Comparison of ENCODE assay signal across 11 mouse cellular contexts in the genomic region with DNA sequence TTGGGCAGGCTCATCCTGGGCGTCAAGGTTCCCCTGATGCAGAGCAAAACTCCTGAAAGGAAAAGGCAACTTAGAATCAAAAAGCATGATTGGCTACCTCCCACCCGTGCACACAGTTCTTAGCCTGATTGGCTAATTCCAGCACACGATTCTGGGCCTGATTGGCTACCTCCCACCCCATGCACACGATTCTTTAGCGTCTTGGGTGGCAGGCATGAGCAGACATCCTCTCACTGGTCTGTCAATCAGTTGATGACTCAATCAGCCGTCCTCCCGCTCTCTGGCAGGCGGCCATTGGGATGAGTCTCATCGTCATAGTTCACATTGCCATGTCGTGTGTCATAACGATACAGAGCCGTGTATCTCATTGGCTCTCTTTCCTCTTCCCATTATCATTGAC. TPM values are rescaled to one million over a fixed set of nuclear protein-coding genes. Genes with fewer than 3 reads are reported as not detected.
DNase-seq lines count a peak whose midpoint lies in the region; ATAC-seq and TF ChIP-seq lines count a peak whose summit lies in the region.
"Had no signal": no experiment of that assay in that cellular context is flagged by ENCODE, and none has a peak within 500 bp of the region (broad histone marks: within the 10 kb centered on the region; RNA-seq: fewer than 3 reads in every experiment).

No protein-coding gene starts in this region.

- intact Hi-C loops in gastrocnemius, postnatal 36 days (cut with DNase I) = loop anchor here (10.0 kb wide), 1 partner anchor 106 kb away; no protein-coding TSS in a partner anchor

- no peak overlapping the region for H3K4me2 ChIP-seq in forebrain, postnatal 0 days (ENCODE audit: low read depth)
- H3K4me2 ChIP-seq: embryonic facial prominence, embryonic 15.5 days had no signal

- no peaks in the 10 kb centered on the region for H3K27me3 ChIP-seq in kidney, adult 2 months (replicated peaks; ENCODE audit: control insufficient read depth, insufficient read depth, low read length)
- no peaks in the 10 kb centered on the region for H3K27me3 ChIP-seq in forebrain, postnatal 0 days (ENCODE audit: insufficient read depth, low read length)
- H3K27me3 ChIP-seq: embryonic facial prominence, embryonic 15.5 days had no signal

- ATAC-seq in forebrain, postnatal 0 days = no peak
- ATAC-seq in erythroid progenitor cell, adult 5-6 weeks (replicated peaks; ENCODE audit: low FRiP score, poor library complexity, severe bottlenecking) = no peak

- no peak for TF ChIP-seq CTCF in kidney, adult 2 months (conservative IDR thresholded peaks at IDR 0.05; ENCODE audit: insufficient read depth, insufficient read length, low read depth, low read length)
- TF ChIP-seq CTCF in forebrain, postnatal 0 days (IDR thresholded peaks at IDR 0.05; ENCODE audit: low read depth) = no peak

- no peaks in the 10 kb centered on the region for H3K36me3 ChIP-seq in kidney, adult 2 months (ENCODE audit: control insufficient read depth, insufficient read depth, low read length)
- no peaks in the 10 kb centered on the region for H3K36me3 ChIP-seq in forebrain, postnatal 0 days (ENCODE audit: insufficient read depth)
- H3K36me3 ChIP-seq: embryonic facial prominence, embryonic 15.5 days had no signal

- H3K4me3 ChIP-seq in kidney, adult 2 months (ENCODE audit: insufficient read depth, low read depth, low read length) = no peak overlapping the region
- no peak overlapping the region for H3K4me3 ChIP-seq in forebrain, postnatal 0 days (ENCODE audit: low read depth, low read length)
- H3K4me3 ChIP-seq: embryonic facial prominence, embryonic 15.5 days had no signal

- no peaks in the 10 kb centered on the region for H3K9me3 ChIP-seq in forebrain, postnatal 0 days (ENCODE audit: low read length)
- H3K9me3 ChIP-seq: embryonic facial prominence, embryonic 15.5 days had no signal

- H3K27ac ChIP-seq in kidney, adult 2 months (ENCODE audit: insufficient read depth, low read depth, low read length) = no peak overlapping the region
- no peak overlapping the region for H3K27ac ChIP-seq in forebrain, postnatal 0 days (ENCODE audit: low read depth, low read length)
- H3K27ac ChIP-seq: embryonic facial prominence, embryonic 15.5 days; liver, embryonic 14.5 days had no signal

- 47% methylated on average over 12 of the region's 12 CpGs for WGBS in kidney, adult 2 months
- 74% methylated on average over 12 of the region's 12 CpGs for WGBS in forebrain, postnatal 0 days

- no peak overlapping the region for H3K9ac ChIP-seq in forebrain, postnatal 0 days
- H3K9ac ChIP-seq: embryonic facial prominence, embryonic 15.5 days; liver, embryonic 14.5 days had no signal

- no peaks in the 10 kb centered on the region for H3K4me1 ChIP-seq in kidney, adult 2 months (ENCODE audit: control insufficient read depth, insufficient read depth, low read length)
- H3K4me1 ChIP-seq in forebrain, postnatal 0 days (ENCODE audit: insufficient read depth) = no peaks in the 10 kb centered on the region

- DNase-seq in kidney, postnatal 10 days = peak; percentile 26
- no peak for DNase-seq in kidney, adult 2 months
- peak; percentile 95 for DNase-seq in Muller cell, postnatal 12 days (ENCODE audit: inconsistent ontology term)
- DNase-seq in brain, adult 2 months (ENCODE audit: low read depth, low spot score) = peak; percentile 67
- DNase-seq in lung, postnatal 10 days = peak; percentile 60
- no peak for DNase-seq in forebrain, postnatal 0 days
- DNase-seq in gastrocnemius, postnatal 36 days = no peak
- DNase-seq: thymus, postnatal 36 days had no signal

- TF ChIP-seq POLR2A in kidney, adult 2 months (IDR thresholded peaks at IDR 0.05; ENCODE audit: low read depth, low read length) = no peak

RNA-seq across cellular contexts. Expression of gene Kcne1, which starts 10.3 kb away (rescaled TPM):
- polyA plus RNA-seq in kidney, adult 2 months (2012; rRNA removed) = 34.3 and 37.4 TPM in 2 replicates
- total RNA-seq in forebrain, postnatal 0 days (2014; rRNA removed) = not detected in 2 replicates
- polyA plus RNA-seq in forebrain, postnatal 0 days (2015; fragmentation: Nextera tagmentation; extraction: Ambion mirVana) = not detected in 2 replicates
- total RNA-seq in erythroid progenitor cell, adult 5-6 weeks (2015; ENCODE audit: low replicate concordance) = not detected in 2 replicates
- not detected in 2 replicates for total RNA-seq in erythroid progenitor cell, adult 5-6 weeks (2017; ENCODE audit: low replicate concordance)
- total RNA-seq in gastrocnemius, postnatal 36 days (2021) = not detected
- polyA plus RNA-seq: liver, embryonic 14.5 days had no signal

RNA-seq across cellular contexts. Expression of gene Fam243, which starts 27.7 kb away (rescaled TPM):
- 0.56 and 0.74 TPM in 2 replicates for polyA plus RNA-seq in kidney, adult 2 months (2012; rRNA removed)
- total RNA-seq in forebrain, postnatal 0 days (2014; rRNA removed) = 0.15 TPM in 1 of 2 replicates, not detected in the other
- polyA plus RNA-seq in forebrain, postnatal 0 days (2015; fragmentation: Nextera tagmentation; extraction: Ambion mirVana) = not detected in 2 replicates
- not detected in 2 replicates for total RNA-seq in erythroid progenitor cell, adult 5-6 weeks (2015; ENCODE audit: low replicate concordance)
- not detected in 2 replicates for total RNA-seq in erythroid progenitor cell, adult 5-6 weeks (2017; ENCODE audit: low replicate concordance)
- not detected for total RNA-seq in gastrocnemius, postnatal 36 days (2021)
- polyA plus RNA-seq: embryonic facial prominence, embryonic 15.5 days had no signal

RNA-seq across cellular contexts. Expression of gene Smim11, which starts 47.9 kb away (rescaled TPM):
- 30.4 and 32.6 TPM in 2 replicates for polyA plus RNA-seq in kidney, adult 2 months (2012; rRNA removed)
- total RNA-seq in forebrain, postnatal 0 days (2014; rRNA removed) = 24.7 and 27.5 TPM in 2 replicates
- polyA plus RNA-seq in forebrain, postnatal 0 days (2015; fragmentation: Nextera tagmentation; extraction: Ambion mirVana) = 54.3 and 61.7 TPM in 2 replicates
- 7.5 and 50.1 TPM in 2 replicates for total RNA-seq in erythroid progenitor cell, adult 5-6 weeks (2015; ENCODE audit: low replicate concordance)
- 20.7 and 28.7 TPM in 2 replicates for total RNA-seq in erythroid progenitor cell, adult 5-6 weeks (2017; ENCODE audit: low replicate concordance)
- total RNA-seq in gastrocnemius, postnatal 36 days (2021) = 10 to 100 TPM; 52.2 to 67.4 TPM

RNA-seq across cellular contexts. Expression of gene Kcne2, which starts 56.8 kb away (rescaled TPM):
- polyA plus RNA-seq in kidney, adult 2 months (2012; rRNA removed) = not detected in 2 replicates
- total RNA-seq in forebrain, postnatal 0 days (2014; rRNA removed) = 1.5 and 3.9 TPM in 2 replicates
- 7.6 and 10.2 TPM in 2 replicates for polyA plus RNA-seq in forebrain, postnatal 0 days (2015; fragmentation: Nextera tagmentation; extraction: Ambion mirVana)
- not detected in 2 replicates for total RNA-seq in erythroid progenitor cell, adult 5-6 weeks (2015; ENCODE audit: low replicate concordance)
- not detected in 2 replicates for total RNA-seq in erythroid progenitor cell, adult 5-6 weeks (2017; ENCODE audit: low replicate concordance)
- total RNA-seq in gastrocnemius, postnatal 36 days (2021) = not detected
- polyA plus RNA-seq: liver, embryonic 14.5 days had no signal

Comparison
In these comparisons a context has a peak if more than half of its experiments do, and no peak if none do; other contexts are left out.
1. DNase-seq: peak in kidney, postnatal 10 days (single experiment), Muller cell, postnatal 12 days (single experiment), brain, adult 2 months (single experiment) and lung, postnatal 10 days (single experiment); none in kidney, adult 2 months (single experiment), forebrain, postnatal 0 days (single experiment) and gastrocnemius, postnatal 36 days (0 of 2).